Mouse (Mus musculus) lung, postnatal 0 days (tissue): ENCODE measurements around the gene Pdzd7. TPM values are rescaled to one million over a fixed set of nuclear protein-coding genes. Genes with fewer than 3 reads are reported as not detected.

ENCODE experiments used
- ATAC-seq: fragments of 200-750 bp; cut with Nextera tagmentation; 2 replicates; pipeline ENCODE4 v1.8.0; 2017; ENCODE audit warnings: moderate library complexity
- DNase-seq: peaks from one replicate; pipeline ENCODE4 v3.0.0-alpha.2; 2016; ENCODE audit warnings: low spot score
- H3K27ac ChIP-seq: fragments of 300-500 bp; sonication (generic); 2 replicates; pipeline ENCODE4 v1.5.1; 2014; ENCODE audit warnings: antibody characterized with exemption, mild to moderate bottlenecking, low read length, mixed read lengths
- H3K27me3 ChIP-seq: fragments of 300-500 bp; sonication (generic); replicated peaks from 2 replicates; pipeline ENCODE4 v1.6.1; 2014; ENCODE audit warnings: low read length, mixed read lengths; ENCODE audit not compliant: insufficient read depth
- H3K36me3 ChIP-seq: fragments of 300-500 bp; sonication (generic); 2 replicates; pipeline ENCODE4 v1.6.1; 2014; ENCODE audit warnings: low read length, mixed read lengths; ENCODE audit not compliant: insufficient read depth
- H3K4me1 ChIP-seq: fragments of 300-500 bp; sonication (generic); 2 replicates; pipeline ENCODE4 v1.6.1; 2014; ENCODE audit warnings: antibody characterized with exemption, low read depth, low read length, mixed read lengths; ENCODE audit not compliant: insufficient read depth
- H3K4me2 ChIP-seq: fragments of 300-500 bp; sonication (generic); replicated peaks from 2 replicates; pipeline ENCODE4 v1.6.1; 2014; ENCODE audit warnings: low read depth, mild to moderate bottlenecking, low read length, moderate library complexity, mixed read lengths
- H3K4me3 ChIP-seq: fragments of 300-500 bp; sonication (generic); 2 replicates; pipeline ENCODE4 v1.5.1; 2014; ENCODE audit warnings: low read depth, low read length
- H3K9ac ChIP-seq: fragments of 300-500 bp; sonication (generic); replicated peaks from 2 replicates; pipeline ENCODE4 v1.6.1; 2014; ENCODE audit warnings: low read depth, mild to moderate bottlenecking
- H3K9me3 ChIP-seq: fragments of 300-500 bp; sonication (generic); 2 replicates; pipeline ENCODE4 v1.6.1; 2016; ENCODE audit warnings: low read length, mixed read lengths
- CTCF ChIP-seq: IDR thresholded peaks from 2 replicates; pipeline ENCODE4 v1.5.1; 2016; ENCODE audit warnings: antibody characterized with exemption, mild to moderate bottlenecking
- EP300 ChIP-seq: IDR thresholded peaks from 2 replicates; pipeline ENCODE4 v1.6.1; 2016; ENCODE audit warnings: antibody characterized with exemption, mild to moderate bottlenecking, control low read depth
- WGBS: fragments of 180-500 bp; shearing (Covaris S2); extraction: QIAGEN DNeasy Blood & Tissue Kit; methylation state at CpG from one replicate; pipeline ENCODE4 v1.1.7; 2014; 5-methylcytosine and 5-hydroxymethylcytosine counted together
- polyA plus RNA-seq: library from polyadenylated mRNA; unstranded; fragments of >200 nt; fragmentation: Nextera tagmentation; extraction: Ambion mirVana; gene quantifications from 2 replicates; pipeline ENCODE4 v1.2.1, GENCODE M21; 2015

The Pdzd7 gene
- polyA plus RNA-seq, 1 experiment from 2014 or later: 0.12 TPM

- Histone ChIP-seq H3K27me3 (no peaks in the 10 kb centered on the region), H3K4me3 (peak within 1 kb of the TSS; percentile 96), H3K27ac (peak within 1 kb of the TSS; percentile 85), H3K9ac (peak within 1 kb of the TSS; percentile 82), H3K9me3 (no peaks in the 10 kb centered on the region), H3K4me2 (peak within 1 kb of the TSS; percentile 90), H3K4me1 (peaks cover 14% of the 10 kb centered on the region), H3K36me3 (no peaks in the 10 kb centered on the region; the same call in 1 of the 2 replicates)
- TF ChIP-seq EP300: no peak
- TF ChIP-seq CTCF: no peak
- under 1% methylated on average over 79 of the region's 82 CpGs for WGBS
- ATAC-seq (peak; percentile 98), DNase-seq (peak; percentile 98)
These were observed 39.4 kb downstream of the Pdzd7 start, which contains the start of gene Mrpl43 for GRCm38 (mm10) chr19:45005957-45006712. Mrpl43 (minus strand) TSS chr19:45006442.

DNA sequence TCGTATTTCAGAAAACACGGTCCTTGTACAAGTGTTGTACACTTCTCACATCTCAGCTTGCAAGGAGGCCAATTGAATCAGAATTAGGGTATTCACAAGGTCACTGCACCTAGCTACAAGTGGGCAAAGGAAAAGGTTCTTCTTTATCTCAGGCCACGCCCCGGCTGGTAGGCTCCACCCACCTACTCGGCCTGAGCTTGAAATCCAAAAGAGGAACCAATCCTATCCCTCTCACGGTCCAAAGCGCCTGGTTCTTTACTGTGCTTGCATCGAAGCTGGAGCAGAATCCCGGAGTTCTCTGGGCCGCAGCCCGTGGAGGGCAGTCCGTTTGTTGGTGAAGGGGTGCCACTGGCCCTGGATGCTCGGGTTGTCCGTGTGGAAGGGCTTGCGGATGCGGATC is 40.1 kb downstream of the Pdzd7 start, which contains the start of gene Twnk:
TSS of gene Twnk (plus strand) at position 220 of the 400 bp plus-strand sequence.
- no peaks in the 10 kb centered on the region for H3K9me3 ChIP-seq
- H3K9ac ChIP-seq: peak within 1 kb of the TSS; percentile 82
- ATAC-seq: no peak
- peaks cover 14% of the 10 kb centered on the region for H3K4me1 ChIP-seq
- no peaks in the 10 kb centered on the region; the same call in 1 of the 2 replicates for H3K36me3 ChIP-seq
- TF ChIP-seq EP300 (no peak), CTCF (no peak)
- peak within 1 kb of the TSS; percentile 85 for H3K27ac ChIP-seq
- peak; percentile 69 for DNase-seq
- peak within 1 kb of the TSS; percentile 96 for H3K4me3 ChIP-seq
- 11% methylated on average over 16 of the region's 16 CpGs for WGBS
- H3K27me3 ChIP-seq: no peaks in the 10 kb centered on the region
- peak within 1 kb of the TSS; percentile 90 for H3K4me2 ChIP-seq

DNA sequence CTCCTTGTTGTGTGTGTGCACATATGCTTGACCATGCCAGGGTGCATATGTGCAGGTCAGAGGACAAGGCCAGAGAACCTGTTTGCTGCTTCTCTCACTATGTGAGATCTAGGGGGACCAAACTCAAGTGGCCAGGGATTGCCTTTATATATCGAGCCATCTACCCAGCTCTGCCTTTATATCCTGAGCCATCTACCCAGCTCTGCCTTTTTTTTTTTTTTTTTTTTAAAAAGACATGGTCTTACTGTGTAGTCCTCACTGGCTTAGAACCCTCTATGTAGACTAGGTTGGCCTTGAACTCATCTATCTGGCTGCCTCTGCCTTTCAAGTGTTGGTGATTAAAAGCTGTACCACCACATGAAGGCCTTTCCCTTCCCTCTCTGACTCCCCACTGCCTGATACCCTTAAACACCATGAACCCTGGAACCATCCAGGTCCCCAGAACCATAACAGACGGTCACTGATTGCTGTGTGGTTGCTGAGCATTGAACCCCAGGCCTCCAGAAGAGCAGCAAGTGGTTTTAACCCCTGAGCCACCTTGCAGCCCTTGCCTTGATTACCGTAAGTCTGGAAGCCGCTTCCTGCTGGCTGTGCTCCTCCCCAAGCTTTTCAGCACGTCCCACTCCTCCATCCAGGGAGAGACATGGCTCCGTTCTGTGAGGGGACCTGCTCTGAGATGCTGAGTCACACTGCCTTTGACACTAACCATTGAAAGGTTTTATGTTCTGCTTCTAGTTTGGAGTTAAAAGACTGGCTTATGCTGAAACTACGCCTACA is 41.6 kb downstream of the Pdzd7 start:
- Histone ChIP-seq H3K36me3 (no peaks in the 10 kb centered on the region), H3K4me1 (peaks cover 14% of the 10 kb centered on the region), H3K4me3 (no peak overlapping the region), H3K27ac (no peak overlapping the region), H3K9me3 (no peaks in the 10 kb centered on the region), H3K9ac (no peak overlapping the region), H3K4me2 (no peak overlapping the region), H3K27me3 (no peaks in the 10 kb centered on the region)
- ATAC-seq: no peak
- no peak for DNase-seq
- 89% methylated on average over 7 of the region's 7 CpGs for WGBS
- TF ChIP-seq CTCF (no peak), EP300 (no peak)

DNA sequence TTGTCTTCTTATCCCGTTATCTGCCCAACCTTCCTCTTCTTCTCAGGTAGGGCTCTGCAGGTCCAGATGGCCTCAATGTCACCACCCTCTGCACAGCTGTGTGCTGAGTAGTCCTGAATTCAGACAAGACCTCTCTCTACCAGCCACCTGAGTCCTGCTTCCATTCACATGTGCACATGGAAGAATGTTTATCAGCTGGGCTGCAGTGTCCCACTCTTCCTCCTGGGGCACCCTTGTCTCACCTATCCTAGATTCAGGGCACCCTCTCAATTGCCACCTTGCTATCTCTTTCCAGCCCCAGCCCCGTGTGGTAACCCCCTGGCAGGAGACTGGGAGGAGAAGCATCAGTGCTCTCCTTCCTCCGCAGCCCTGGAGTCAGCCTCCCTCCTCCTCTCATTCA is 43.2 kb downstream of the Pdzd7 start:
- H3K9me3 ChIP-seq: no peaks in the 10 kb centered on the region
- no peak overlapping the region for H3K9ac ChIP-seq
- H3K4me2 ChIP-seq: no peak overlapping the region
- peaks cover 11% of the 10 kb centered on the region for H3K4me1 ChIP-seq
- TF ChIP-seq CTCF (peak; percentile 46), EP300 (no peak)
- DNase-seq (no peak), ATAC-seq (no peak)
- WGBS: 67% methylated on average over 3 of the region's 3 CpGs
- H3K4me3 ChIP-seq: no peak overlapping the region
- H3K27ac ChIP-seq: no peak overlapping the region
- no peaks in the 10 kb centered on the region for H3K27me3 ChIP-seq
- no peaks in the 10 kb centered on the region for H3K36me3 ChIP-seq

DNA sequence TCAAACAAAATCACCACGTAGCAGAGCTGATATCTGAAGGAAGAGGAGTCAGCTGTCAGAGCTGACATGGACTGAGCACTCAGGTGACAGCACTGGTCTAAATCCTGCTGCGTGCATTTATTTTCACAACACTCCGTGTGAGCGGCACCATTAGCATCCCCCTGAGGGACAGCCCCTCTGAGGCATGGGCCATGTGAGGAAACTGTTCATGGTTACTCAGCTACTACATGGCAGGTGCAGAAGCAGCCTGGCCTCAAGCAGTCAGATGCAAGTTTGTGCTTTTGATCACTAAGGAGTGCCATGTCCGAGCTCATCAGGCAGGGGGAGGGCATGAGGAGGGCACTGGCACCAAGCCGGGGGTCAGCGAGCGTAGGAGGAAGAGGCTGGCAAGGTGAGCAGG is 45.9 kb downstream of the Pdzd7 start:
- DNase-seq (no peak), ATAC-seq (no peak)
- H3K27me3 ChIP-seq: no peaks in the 10 kb centered on the region
- no peak overlapping the region for H3K27ac ChIP-seq
- WGBS: 78% methylated on average over 8 of the region's 8 CpGs
- H3K4me2 ChIP-seq: no peak overlapping the region
- no peaks in the 10 kb centered on the region for H3K36me3 ChIP-seq
- H3K4me3 ChIP-seq: no peak overlapping the region
- H3K4me1 ChIP-seq: no peaks in the 10 kb centered on the region
- H3K9me3 ChIP-seq: no peaks in the 10 kb centered on the region
- no peak overlapping the region for H3K9ac ChIP-seq
- TF ChIP-seq CTCF (no peak), EP300 (no peak)

DNA sequence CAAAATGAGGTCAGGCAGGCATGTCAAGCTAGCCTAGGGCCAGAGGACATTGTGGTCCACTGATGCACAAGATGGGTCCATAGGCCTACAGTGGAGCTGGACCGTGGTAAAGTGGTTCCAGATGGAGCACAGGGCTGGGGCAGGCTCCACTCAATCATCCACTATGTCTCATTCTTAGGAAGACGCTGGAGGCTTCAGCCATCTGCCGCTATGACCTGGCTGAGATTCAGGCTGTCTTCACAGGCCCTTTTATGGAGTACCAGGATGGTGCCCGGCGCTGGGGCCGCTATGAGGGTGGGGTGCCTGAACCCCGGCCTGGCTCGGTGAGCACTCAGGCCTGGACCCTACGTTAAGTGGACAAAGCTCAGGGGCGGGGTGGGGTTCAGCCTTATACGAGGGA is 47.7 kb downstream of the Pdzd7 start:
- DNase-seq: no peak
- no peaks in the 10 kb centered on the region for H3K9me3 ChIP-seq
- no peak overlapping the region for H3K4me3 ChIP-seq
- no peaks in the 10 kb centered on the region for H3K27me3 ChIP-seq
- TF ChIP-seq CTCF: no peak
- no peak for ATAC-seq
- no peaks in the 10 kb centered on the region for H3K4me1 ChIP-seq
- no peaks in the 10 kb centered on the region for H3K36me3 ChIP-seq
- H3K9ac ChIP-seq: no peak overlapping the region
- H3K4me2 ChIP-seq: no peak overlapping the region
- 76% methylated on average over 11 of the region's 11 CpGs for WGBS
- H3K27ac ChIP-seq: no peak overlapping the region
